Mouse (Mus musculus): Measurements from ENCODE around the gene Raf1. TPM values are rescaled to one million over a fixed set of nuclear protein-coding genes. Genes with fewer than 3 reads are reported as not detected.

Raf1 gene
- polyA plus RNA-seq (2016; fragmentation: Nextera tagmentation; extraction: Ambion mirVana) = 116 and 135 TPM in 2 replicates

DNA sequence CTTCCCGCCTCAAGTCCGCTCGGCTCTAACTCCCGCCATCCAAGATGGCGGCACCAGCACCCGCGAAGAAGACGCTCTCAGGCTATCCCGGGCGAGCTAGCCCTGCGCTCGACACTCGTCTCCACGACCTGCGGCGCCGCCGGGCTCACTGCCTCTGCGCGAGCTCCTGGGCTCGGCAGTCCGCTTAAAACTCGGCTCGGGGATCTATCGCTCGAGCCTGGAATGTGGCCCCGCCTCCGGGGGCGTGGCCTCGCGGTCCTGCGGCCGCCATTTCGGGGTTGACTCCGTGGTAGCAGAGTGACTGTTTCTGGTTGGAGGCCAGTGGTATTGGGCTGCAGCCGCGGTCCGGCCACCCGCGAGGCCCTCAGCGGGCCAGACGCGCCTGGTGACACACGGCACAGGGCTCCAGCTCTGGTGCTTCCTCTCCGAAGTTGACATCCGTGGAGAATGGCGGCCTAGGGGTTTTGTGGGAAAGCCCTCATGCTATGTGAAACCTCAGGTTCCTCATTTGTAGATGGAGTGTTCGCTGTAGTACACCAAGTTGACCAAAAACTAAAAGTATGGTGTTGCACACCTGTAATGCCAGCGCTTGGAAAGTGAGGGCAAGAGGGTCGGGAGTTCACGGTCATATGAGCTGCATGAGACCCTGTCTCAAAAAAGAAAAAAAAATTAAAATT is at the start of gene Raf1:
TSS of gene Raf1 (minus strand) at position 184 of the 677 bp plus-strand sequence.
- peak; percentile 98 for DNase-seq (ENCODE audit: low spot score)
- H3K9me3 ChIP-seq = no peaks in the 10 kb centered on the region
- peak within 1 kb of the TSS; percentile 99 for H3K27ac ChIP-seq
- H3K36me3 ChIP-seq = peaks cover 3% of the 10 kb centered on the region; the same call in 1 of the 2 replicates
- peak within 1 kb of the TSS; percentile 93 for H3K4me3 ChIP-seq
- WGBS = 1% methylated on average over 51 of the region's 51 CpGs
- peaks cover 24% of the 10 kb centered on the region for H3K4me1 ChIP-seq (replicated peaks)
- H3K27me3 ChIP-seq (ENCODE audit: insufficient read depth, poor library complexity, severe bottlenecking) = no peaks in the 10 kb centered on the region

DNA sequence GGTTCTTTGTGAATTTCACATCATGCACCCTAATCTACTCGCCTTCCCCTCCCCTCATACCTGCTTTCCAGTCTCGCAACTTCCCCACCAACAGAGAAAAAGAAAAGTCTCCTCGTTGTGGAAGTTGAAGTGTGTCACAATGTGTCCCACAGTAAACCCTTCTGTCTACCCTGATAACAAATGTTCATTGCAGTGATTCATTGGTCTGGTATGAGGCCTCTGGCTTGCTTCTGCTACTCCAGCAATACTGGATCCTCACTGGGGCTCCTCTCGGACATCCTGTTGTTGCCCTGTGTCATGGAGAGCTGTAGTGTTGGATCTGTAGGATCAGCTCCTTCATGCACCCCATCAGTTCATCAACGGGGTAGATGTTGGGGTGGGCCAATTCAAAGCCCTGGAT is 45.8 kb upstream of the Raf1 start:
- Histone ChIP-seq H3K27me3 (ENCODE audit: insufficient read depth, poor library complexity, severe bottlenecking) (no peaks in the 10 kb centered on the region), H3K27ac (no peak overlapping the region), H3K4me3 (no peak overlapping the region), H3K9me3 (no peaks in the 10 kb centered on the region), H3K36me3 (no peaks in the 10 kb centered on the region), H3K4me1 (replicated peaks) (peaks cover 18% of the 10 kb centered on the region)
- no peak for DNase-seq (ENCODE audit: low spot score)
- WGBS = 82% methylated on average over 5 of the region's 5 CpGs

DNA sequence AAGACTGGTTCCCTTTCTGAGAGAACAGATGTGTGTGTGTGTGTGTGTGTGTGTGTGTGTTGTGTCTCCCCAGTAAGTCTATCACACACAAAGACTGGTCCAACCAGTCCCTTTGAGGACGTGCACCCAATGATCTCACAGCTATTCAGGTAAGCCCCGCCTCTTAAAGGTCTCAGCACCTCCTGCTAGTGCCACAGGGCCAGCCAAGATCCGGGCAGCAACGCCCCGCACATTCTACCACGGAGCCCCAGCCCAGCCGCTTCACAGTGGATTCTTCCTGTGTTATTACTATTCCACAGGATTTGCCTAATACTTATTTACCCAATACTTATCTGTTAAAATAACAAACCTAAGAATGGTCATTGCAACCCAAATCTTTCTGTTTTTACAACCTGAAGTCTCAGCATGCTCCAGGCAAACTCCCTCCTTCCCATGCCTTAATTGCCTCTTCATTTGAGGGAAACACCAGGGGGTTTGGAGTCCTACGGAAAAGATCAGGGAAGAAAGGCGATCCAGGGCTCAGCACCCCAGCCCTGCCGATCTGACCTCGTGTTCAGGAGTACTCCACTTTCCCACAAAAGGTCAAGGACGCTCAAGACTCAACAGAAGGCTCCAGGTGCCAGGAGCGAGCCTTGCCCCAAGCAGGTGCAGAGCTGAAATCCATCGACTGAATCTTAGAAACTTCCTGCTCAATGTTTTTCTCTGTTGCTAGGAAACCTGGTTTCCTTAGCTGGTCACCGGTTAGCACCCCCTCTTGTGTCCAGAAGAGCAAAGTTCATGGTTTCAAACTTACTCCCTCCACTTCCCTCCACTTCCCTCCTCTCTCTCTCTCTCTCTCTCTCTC is 41.5 kb upstream of the Raf1 start:
- Histone ChIP-seq H3K36me3 (no peaks in the 10 kb centered on the region), H3K27ac (peak overlapping the region; percentile 79), H3K9me3 (no peaks in the 10 kb centered on the region), H3K27me3 (ENCODE audit: insufficient read depth, poor library complexity, severe bottlenecking) (peaks cover 3% of the 10 kb centered on the region; the same call in 1 of the 2 replicates), H3K4me3 (peak overlapping the region; percentile 44), H3K4me1 (replicated peaks) (peaks cover 22% of the 10 kb centered on the region)
- peak; percentile 61 for DNase-seq (ENCODE audit: low spot score)
- under 1% methylated on average over 15 of the region's 15 CpGs for WGBS

DNA sequence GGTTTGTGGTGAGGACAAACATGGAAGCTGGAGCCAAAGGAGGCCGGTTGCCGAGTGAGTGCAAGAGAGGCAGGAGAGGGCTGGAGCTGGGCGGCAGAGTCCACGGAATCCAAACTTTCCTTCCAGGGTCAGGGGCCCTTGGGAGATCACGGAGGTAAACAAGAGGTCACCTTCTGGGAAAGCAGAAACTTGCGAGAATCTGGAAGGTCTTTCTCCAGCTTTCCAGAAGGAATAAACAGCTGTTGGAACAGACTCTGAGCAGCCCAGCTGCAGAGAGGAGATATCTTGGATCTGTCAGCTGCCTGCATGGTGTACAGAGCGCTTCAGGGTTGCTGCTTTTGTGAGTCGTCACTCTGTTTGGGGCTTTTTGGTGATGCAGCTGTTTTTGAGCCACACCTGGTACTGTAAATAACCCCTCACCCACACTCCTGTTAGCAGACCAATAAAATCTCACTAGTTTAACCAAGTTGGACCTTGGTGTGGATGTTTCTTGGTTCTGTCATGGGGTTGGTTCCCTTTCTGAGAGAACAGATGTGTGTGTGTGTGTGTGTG is 40.7 kb upstream of the Raf1 start:
- no peaks in the 10 kb centered on the region for H3K9me3 ChIP-seq
- peak; percentile 15 for DNase-seq (ENCODE audit: low spot score)
- H3K36me3 ChIP-seq = no peaks in the 10 kb centered on the region
- H3K4me1 ChIP-seq (replicated peaks) = peaks cover 22% of the 10 kb centered on the region
- H3K27me3 ChIP-seq (ENCODE audit: insufficient read depth, poor library complexity, severe bottlenecking) = peaks cover 3% of the 10 kb centered on the region; the same call in 1 of the 2 replicates
- WGBS = 19% methylated on average over 8 of the region's 8 CpGs
- peak overlapping the region; percentile 79 for H3K27ac ChIP-seq
- H3K4me3 ChIP-seq = peak overlapping the region; percentile 44

DNA sequence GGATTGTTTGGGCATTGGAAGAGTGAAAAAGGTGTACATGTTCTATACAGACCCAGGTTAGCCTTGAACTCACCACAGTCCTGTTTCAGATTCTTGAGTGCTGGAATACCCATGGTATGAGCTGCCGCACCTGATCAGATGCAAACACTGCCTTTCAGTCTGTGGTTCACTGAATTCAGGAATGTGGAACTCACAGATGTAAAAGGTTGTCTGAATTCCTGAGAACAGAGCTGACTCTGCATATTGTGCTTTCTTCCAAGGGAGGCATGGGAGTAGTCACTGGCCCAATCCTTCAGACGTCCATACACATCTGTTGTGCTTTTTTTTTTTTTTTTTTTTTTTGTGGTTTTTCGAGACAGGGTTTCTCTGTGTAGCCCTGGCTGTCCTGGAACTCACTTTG is 34.8 kb upstream of the Raf1 start:
- DNase-seq (ENCODE audit: low spot score) = no peak
- no peaks in the 10 kb centered on the region for H3K9me3 ChIP-seq
- no peaks in the 10 kb centered on the region for H3K36me3 ChIP-seq
- 75% methylated on average over 3 of the region's 3 CpGs for WGBS
- H3K4me3 ChIP-seq = no peak overlapping the region
- no peak overlapping the region for H3K27ac ChIP-seq
- no peaks in the 10 kb centered on the region for H3K27me3 ChIP-seq (ENCODE audit: insufficient read depth, poor library complexity, severe bottlenecking)
- no peaks in the 10 kb centered on the region for H3K4me1 ChIP-seq (replicated peaks)

DNA sequence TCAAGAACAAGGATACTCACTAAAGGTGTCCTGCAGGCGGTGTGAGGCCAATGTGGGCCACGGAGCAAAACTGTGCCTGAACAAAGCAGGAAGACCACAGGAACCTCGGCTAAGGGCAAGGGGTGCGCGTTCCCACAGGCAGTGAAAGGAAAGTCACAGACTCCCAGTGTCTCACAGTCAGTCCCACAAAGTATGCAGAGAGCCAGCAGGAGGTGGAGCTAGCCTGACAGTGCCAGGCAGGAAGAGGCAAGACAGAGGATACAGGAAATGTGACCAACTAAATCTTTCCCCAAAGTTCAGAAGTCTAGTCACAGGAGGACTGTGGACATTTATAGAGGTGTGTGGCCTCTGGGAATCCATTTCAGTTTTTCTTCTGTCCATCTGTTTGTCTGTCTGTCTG is 26.5 kb upstream of the Raf1 start:
- DNase-seq (ENCODE audit: low spot score) = no peak
- Histone ChIP-seq H3K9me3 (no peaks in the 10 kb centered on the region), H3K4me3 (no peak overlapping the region), H3K27me3 (ENCODE audit: insufficient read depth, poor library complexity, severe bottlenecking) (no peaks in the 10 kb centered on the region), H3K36me3 (no peaks in the 10 kb centered on the region), H3K27ac (no peak overlapping the region), H3K4me1 (replicated peaks) (peaks cover 6% of the 10 kb centered on the region)
- WGBS = 78% methylated on average over 5 of the region's 5 CpGs

DNA sequence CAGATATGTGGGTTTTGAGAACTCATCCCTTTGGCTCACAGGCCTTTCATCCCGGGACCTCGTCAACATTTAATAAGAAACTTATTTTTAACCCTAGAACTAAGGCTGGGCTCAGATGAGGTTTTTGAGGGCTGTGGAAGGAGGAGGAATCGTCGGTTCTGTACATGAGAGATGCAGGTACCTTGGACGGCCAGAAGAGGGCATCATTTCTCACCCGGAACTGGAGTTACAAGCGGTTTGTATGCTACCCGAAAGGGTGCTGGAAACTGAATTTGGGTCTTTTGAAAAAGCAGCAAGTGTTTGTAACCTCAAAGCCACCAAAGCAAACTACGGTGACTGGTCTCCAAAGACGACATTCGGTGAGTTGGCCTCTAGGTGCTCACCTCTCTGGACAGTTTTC is 24.9 kb upstream of the Raf1 start:
- Histone ChIP-seq H3K36me3 (no peaks in the 10 kb centered on the region), H3K27ac (no peak overlapping the region), H3K9me3 (no peaks in the 10 kb centered on the region), H3K27me3 (ENCODE audit: insufficient read depth, poor library complexity, severe bottlenecking) (no peaks in the 10 kb centered on the region), H3K4me1 (replicated peaks) (peaks cover 12% of the 10 kb centered on the region), H3K4me3 (no peak overlapping the region)
- DNase-seq (ENCODE audit: low spot score) = peak; percentile 12
- 45% methylated on average over 11 of the region's 11 CpGs for WGBS

DNA sequence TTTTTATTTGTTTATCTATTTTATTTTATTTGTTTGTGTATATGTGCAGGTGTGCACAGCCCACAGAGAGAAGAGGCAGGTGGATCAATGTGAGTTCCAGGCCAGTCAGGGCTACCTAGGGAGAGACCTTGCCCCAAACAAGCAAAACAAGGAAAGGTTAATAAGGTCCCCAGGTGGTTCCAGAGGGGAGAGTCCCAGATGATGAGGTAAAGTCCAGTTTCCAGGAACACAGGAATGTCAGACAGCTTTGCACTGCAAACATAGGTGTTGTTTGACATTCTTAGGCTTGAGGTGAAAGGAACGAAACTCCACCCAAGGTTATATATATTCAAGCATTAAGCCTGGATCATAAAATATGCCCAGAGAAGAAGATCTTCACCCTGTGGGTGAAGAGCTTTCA is 24.3 kb upstream of the Raf1 start:
- Histone ChIP-seq H3K4me3 (no peak overlapping the region), H3K4me1 (replicated peaks) (peaks cover 12% of the 10 kb centered on the region), H3K36me3 (no peaks in the 10 kb centered on the region), H3K9me3 (no peaks in the 10 kb centered on the region), H3K27ac (no peak overlapping the region), H3K27me3 (ENCODE audit: insufficient read depth, poor library complexity, severe bottlenecking) (no peaks in the 10 kb centered on the region)
- no peak for DNase-seq (ENCODE audit: low spot score)
- 89% methylated on average over 1 of the region's 1 CpGs for WGBS

DNA sequence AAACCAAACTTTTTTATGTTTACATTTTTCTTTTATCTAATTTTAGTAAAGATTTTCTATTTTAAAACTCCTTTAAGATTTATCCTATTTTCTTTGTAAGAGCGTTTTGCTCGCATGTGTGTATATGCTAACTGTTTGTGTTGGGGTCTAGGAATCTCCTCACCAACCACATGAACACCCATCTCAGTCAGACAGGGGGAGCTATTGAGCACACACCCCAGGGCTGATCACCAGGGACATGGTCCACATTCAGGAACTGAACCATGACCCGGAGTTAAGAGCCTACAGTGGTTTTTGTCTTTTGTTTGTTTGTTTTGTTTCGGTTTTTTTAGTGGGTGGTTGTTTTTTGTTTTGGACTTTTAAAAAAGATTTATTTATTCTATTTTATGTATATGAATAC is 22.3 kb upstream of the Raf1 start:
- 85% methylated on average over 4 of the region's 4 CpGs for WGBS
- Histone ChIP-seq H3K4me1 (replicated peaks) (peaks cover 16% of the 10 kb centered on the region), H3K9me3 (no peaks in the 10 kb centered on the region), H3K4me3 (no peak overlapping the region), H3K27me3 (ENCODE audit: insufficient read depth, poor library complexity, severe bottlenecking) (no peaks in the 10 kb centered on the region), H3K36me3 (no peaks in the 10 kb centered on the region), H3K27ac (no peak overlapping the region)
- DNase-seq (ENCODE audit: low spot score) = no peak

DNA sequence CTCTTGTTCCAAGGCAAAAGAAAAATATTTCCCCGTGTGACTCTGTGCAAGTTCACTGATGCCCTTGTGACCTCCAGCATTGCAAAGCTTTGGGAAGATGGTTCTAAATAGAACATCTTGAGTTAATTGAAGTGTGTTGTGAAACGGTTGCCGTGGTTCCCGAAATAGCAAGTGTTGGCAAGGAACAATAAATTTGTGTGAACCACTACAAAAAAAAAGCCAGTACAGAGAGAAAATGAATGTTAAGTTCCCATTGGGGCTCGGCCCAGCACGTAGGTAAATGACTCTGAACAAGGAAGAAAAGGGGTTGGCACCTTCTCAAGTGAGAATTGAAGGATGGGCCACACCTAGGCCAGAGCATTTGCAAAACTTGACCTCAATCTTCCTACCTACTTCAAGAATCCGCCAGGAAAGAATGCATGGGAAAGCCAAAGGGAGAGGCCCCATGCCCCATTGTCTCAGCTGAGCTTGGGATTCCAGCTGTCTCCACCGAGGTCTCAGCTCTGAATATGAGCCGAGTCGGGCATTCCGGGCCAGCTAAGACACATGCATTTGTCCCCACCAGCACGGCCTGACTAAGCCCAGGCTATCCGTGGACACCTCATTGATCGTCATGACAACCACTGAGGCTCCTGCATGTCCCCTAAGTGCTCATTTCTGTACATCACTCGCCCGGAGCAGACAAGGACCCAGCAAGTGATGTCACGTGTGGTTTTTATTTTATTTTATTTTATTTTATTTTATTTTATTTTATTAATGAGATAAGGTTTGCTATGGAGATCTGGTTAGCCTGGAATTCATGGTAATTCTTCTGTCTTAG is 21.5 kb upstream of the Raf1 start:
- peak; percentile 25 for DNase-seq (ENCODE audit: low spot score)
- Histone ChIP-seq H3K9me3 (no peaks in the 10 kb centered on the region), H3K4me1 (replicated peaks) (peaks cover 15% of the 10 kb centered on the region), H3K27ac (no peak overlapping the region), H3K4me3 (no peak overlapping the region), H3K27me3 (ENCODE audit: insufficient read depth, poor library complexity, severe bottlenecking) (no peaks in the 10 kb centered on the region), H3K36me3 (no peaks in the 10 kb centered on the region)
- 62% methylated on average over 17 of the region's 17 CpGs for WGBS

DNA sequence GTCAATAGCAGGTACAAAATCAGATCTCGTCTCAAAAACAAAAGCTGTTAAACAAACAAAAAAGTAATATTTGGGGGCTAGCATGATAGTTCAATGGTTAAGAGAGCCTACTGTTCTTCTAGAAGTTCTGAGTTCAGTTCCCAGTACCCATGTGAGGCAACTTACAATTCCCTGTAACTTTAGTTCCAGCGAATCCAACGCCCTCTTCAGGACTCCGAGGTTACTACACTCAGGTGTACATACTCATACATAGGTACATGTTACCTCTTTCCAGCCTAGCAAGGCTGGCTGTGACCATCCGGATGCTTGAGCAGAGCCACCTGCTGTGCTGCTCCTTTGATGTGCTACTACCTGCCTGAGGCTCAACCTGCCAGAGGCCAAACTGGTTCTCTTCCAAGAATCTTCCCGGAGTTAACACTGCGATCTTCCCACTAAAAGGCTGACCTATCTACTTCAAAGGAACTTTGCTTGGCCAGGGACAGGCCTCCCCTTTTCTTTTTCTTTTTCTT is 20.3 kb upstream of the Raf1 start:
- H3K4me3 ChIP-seq = no peak overlapping the region
- peaks cover 14% of the 10 kb centered on the region for H3K4me1 ChIP-seq (replicated peaks)
- WGBS = 87% methylated on average over 7 of the region's 7 CpGs
- H3K27me3 ChIP-seq (ENCODE audit: insufficient read depth, poor library complexity, severe bottlenecking) = no peaks in the 10 kb centered on the region
- DNase-seq (ENCODE audit: low spot score) = no peak
- H3K9me3 ChIP-seq = no peaks in the 10 kb centered on the region; the same call in 1 of the 2 replicates
- no peaks in the 10 kb centered on the region for H3K36me3 ChIP-seq
- no peak overlapping the region for H3K27ac ChIP-seq

DNA sequence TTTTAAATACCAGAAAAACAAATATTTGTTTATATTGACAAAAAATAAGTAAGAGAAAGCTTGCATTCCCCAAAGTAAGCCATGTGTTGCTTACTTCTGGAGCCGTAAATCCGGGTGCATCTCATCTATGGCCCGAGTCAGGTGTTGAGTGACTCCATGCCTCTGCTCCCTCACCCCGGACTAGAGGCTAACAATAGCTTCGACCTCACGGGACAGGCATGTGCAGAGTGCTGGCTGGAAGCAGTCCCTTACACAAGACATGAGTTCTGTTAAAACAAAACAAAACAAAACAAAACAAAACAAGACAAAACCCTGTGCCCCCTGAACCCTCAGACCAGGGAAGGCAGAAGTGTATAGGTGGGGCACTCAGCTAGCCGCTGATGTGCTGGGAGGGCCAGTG is 18.7 kb upstream of the Raf1 start:
- H3K27ac ChIP-seq = no peak overlapping the region
- no peak overlapping the region for H3K4me3 ChIP-seq
- no peaks in the 10 kb centered on the region for H3K27me3 ChIP-seq (ENCODE audit: insufficient read depth, poor library complexity, severe bottlenecking)
- H3K36me3 ChIP-seq = no peaks in the 10 kb centered on the region
- WGBS = 53% methylated on average over 7 of the region's 7 CpGs
- peaks cover 14% of the 10 kb centered on the region for H3K4me1 ChIP-seq (replicated peaks)
- H3K9me3 ChIP-seq = no peaks in the 10 kb centered on the region; the same call in 1 of the 2 replicates
- no peak for DNase-seq (ENCODE audit: low spot score)

Measured in hindbrain, embryonic 10.5 days (tissue).